Mouse (Mus musculus): ENCODE data around the gene Oxct1. TPM values are rescaled to one million over a fixed set of nuclear protein-coding genes. Genes with fewer than 3 reads are reported as not detected.

Gene Oxct1
- polyA plus RNA-seq, 1 experiment = 40.4 TPM

GRCm38 (mm10) chr15:4171600-4171999, 145.4 kb downstream of the Oxct1 start:
- Histone ChIP-seq H3K36me3 (ENCODE audit: control insufficient read depth, insufficient read depth) (no peaks in the 10 kb centered on the region), H3K27me3 (ENCODE audit: control insufficient read depth, insufficient read depth, insufficient read length) (no peaks in the 10 kb centered on the region), H3K4me3 (no peak overlapping the region), H3K79me2 (ENCODE audit: control insufficient read depth, insufficient read depth) (no peaks in the 10 kb centered on the region), H3ac (ENCODE audit: control insufficient read depth, insufficient read length) (no peak overlapping the region), H3K4me2 (ENCODE audit: low read depth) (no peak overlapping the region)
- TF ChIP-seq E2F4 (IDR thresholded peaks at IDR 0.05; ENCODE audit: insufficient read depth) (no peak), CEBPB (IDR thresholded peaks at IDR 0.05; ENCODE audit: insufficient read depth, poor library complexity, severe bottlenecking) (no peak), MYOD1 (IDR thresholded peaks at IDR 0.05; ENCODE audit: control insufficient read depth in 1 of 3, insufficient read length in 2 of 3, low read depth in 2 of 3) (no peak), POLR2AphosphoS2 (IDR thresholded peaks at IDR 0.05; ENCODE audit: insufficient read length, low read depth) (no peak), POLR2A (IDR thresholded peaks at IDR 0.05; ENCODE audit: insufficient read length, low read depth) (no peak), REST (IDR thresholded peaks at IDR 0.05; ENCODE audit: insufficient read depth, insufficient read length) (no peak), SRF (IDR thresholded peaks at IDR 0.05; ENCODE audit: control insufficient read depth, insufficient read length, low read depth) (no peak), MAX (IDR thresholded peaks at IDR 0.05; ENCODE audit: low read depth) (no peak), USF1 (IDR thresholded peaks at IDR 0.05; ENCODE audit: low read depth) (no peak), TCF12 (IDR thresholded peaks at IDR 0.05; ENCODE audit: insufficient read depth, poor library complexity, severe bottlenecking) (no peak), MYOG (IDR thresholded peaks at IDR 0.05; ENCODE audit: control insufficient read depth in 1 of 3, insufficient read depth in 1 of 3, insufficient read length in 2 of 3, low read depth in 2 of 3) (no peak), TCF3 (IDR thresholded peaks at IDR 0.05; ENCODE audit: insufficient read length, low read depth) (no peak)

- Histone ChIP-seq H3K4me2 (ENCODE audit: low read depth) (no peak overlapping the region), H3K4me3 (no peak overlapping the region), H3K27me3 (ENCODE audit: control insufficient read depth, insufficient read depth, insufficient read length) (no peaks in the 10 kb centered on the region), H3ac (ENCODE audit: control insufficient read depth, insufficient read length) (no peak overlapping the region), H3K36me3 (ENCODE audit: control insufficient read depth, insufficient read depth) (no peaks in the 10 kb centered on the region), H3K79me2 (ENCODE audit: control insufficient read depth, insufficient read depth) (no peaks in the 10 kb centered on the region)
- TF ChIP-seq POLR2A (IDR thresholded peaks at IDR 0.05; ENCODE audit: insufficient read length, low read depth) (no peak), TCF3 (IDR thresholded peaks at IDR 0.05; ENCODE audit: insufficient read length, low read depth) (no peak), MYOG (IDR thresholded peaks at IDR 0.05; ENCODE audit: control insufficient read depth in 1 of 3, insufficient read depth in 1 of 3, insufficient read length in 2 of 3, low read depth in 2 of 3) (no peak), POLR2AphosphoS2 (IDR thresholded peaks at IDR 0.05; ENCODE audit: insufficient read length, low read depth) (no peak), E2F4 (IDR thresholded peaks at IDR 0.05; ENCODE audit: insufficient read depth) (no peak), TCF12 (IDR thresholded peaks at IDR 0.05; ENCODE audit: insufficient read depth, poor library complexity, severe bottlenecking) (no peak), MYOD1 (IDR thresholded peaks at IDR 0.05; ENCODE audit: control insufficient read depth in 1 of 3, insufficient read length in 2 of 3, low read depth in 2 of 3) (no peak), CEBPB (IDR thresholded peaks at IDR 0.05; ENCODE audit: insufficient read depth, poor library complexity, severe bottlenecking) (no peak), SRF (IDR thresholded peaks at IDR 0.05; ENCODE audit: control insufficient read depth, insufficient read length, low read depth) (no peak), REST (IDR thresholded peaks at IDR 0.05; ENCODE audit: insufficient read depth, insufficient read length) (no peak), MAX (IDR thresholded peaks at IDR 0.05; ENCODE audit: low read depth) (no peak), USF1 (IDR thresholded peaks at IDR 0.05; ENCODE audit: low read depth) (no peak)
Observed at GRCm38 (mm10) chr15:4197913-4198312, 171.7 kb downstream of the Oxct1 start.

Other genes starting within 250 kb of the Oxct1 start
- 14.4 TPM for gene Fbxo4, start 46.8 kb upstream of the Oxct1 start, polyA plus RNA-seq (2012; fragmentation: generic; extraction: Trizol)
- 5.9 TPM for gene AW549877, start 30.6 kb upstream of the Oxct1 start, polyA plus RNA-seq (2012; fragmentation: generic; extraction: Trizol)